Mouse (Mus musculus) right cerebral cortex, postnatal 36 days (tissue): Measurements from ENCODE around the gene Aes.

Source experiments
- DNase-seq, 2 experiments: peaks; one replicate each; pipeline ENCODE4 v3.0.0; 2022; ENCODE audit warnings: low spot score in 2 of 2, mixed read lengths in 1 of 2

The Aes gene

DNA sequence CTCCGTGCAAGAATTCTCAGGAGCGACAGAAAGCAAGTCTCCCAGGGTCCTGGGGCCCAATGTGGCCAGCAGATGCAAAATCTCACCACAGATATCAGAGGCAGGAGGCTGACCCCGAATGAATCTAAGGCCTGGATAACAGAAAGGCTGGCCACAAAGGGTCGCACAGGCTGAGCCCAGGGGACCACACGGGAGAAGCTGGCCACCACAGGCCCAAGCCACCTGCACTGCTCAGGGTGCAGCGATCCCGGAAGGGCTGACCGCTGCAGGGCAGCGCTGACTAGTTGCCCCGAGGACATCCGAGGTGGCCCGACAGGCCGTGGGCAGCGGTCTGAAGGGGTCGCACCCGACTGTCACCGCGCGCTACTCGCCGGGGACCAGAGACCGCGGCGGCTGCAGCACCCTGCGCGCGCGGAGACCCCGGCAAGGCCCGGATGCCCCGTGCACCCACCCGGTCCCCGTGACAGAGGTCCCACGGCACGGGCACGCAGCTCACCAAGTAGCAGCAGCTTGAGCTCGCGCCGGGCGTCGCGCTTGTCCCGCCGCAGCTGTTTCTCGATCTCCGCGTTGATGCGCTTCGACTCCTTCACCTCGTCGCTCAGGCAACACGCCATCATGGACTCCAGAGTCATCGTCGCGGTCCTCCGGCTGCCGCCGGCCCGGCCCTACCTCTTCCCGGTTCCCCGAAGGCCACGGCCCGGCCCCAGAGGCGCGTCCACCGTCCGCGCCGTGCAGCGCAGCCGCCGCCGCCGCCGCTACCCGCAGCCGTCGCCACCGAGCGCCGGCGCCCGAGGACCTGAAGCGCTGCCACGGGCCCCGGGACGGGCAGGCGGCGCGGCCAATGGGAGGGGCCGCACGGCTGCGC is 14.8 kb upstream of the Aes start:
- no peak for DNase-seq

- peak; percentile 98 to 99 for DNase-seq
Measured at GRCm38 (mm10) chr10:81545161-81545747, 14.0 kb upstream of the Aes start, which contains the start of gene Gna11. Gna11 (minus strand) TSS chr10:81545190.

DNA sequence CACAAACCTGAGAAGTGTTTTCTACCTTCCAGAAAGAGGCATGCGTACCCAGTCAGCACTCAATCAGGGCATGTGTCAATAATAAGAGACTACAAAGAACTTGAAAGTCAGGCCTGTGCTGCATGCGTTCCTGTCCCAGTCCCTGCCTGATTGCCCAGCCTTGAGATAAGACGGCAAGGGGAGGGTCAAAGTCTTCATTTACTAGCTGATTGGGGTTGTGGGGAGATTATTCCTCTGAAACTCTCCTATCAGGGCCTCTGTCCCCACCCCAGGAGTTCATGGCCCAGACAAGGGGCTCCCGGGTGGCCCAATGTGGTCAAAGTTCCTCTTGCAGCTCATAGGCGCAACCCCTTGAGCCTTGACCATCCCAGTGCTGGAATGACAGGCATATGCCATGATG is 13.0 kb upstream of the Aes start:
- DNase-seq, result no peak

GRCm38 (mm10) chr10:81546788-81547571 is 12.3 kb upstream of the Aes start:
- no peak for DNase-seq

GRCm38 (mm10) chr10:81548944-81549343 is 10.3 kb upstream of the Aes start:
- DNase-seq, result no peak

DNA sequence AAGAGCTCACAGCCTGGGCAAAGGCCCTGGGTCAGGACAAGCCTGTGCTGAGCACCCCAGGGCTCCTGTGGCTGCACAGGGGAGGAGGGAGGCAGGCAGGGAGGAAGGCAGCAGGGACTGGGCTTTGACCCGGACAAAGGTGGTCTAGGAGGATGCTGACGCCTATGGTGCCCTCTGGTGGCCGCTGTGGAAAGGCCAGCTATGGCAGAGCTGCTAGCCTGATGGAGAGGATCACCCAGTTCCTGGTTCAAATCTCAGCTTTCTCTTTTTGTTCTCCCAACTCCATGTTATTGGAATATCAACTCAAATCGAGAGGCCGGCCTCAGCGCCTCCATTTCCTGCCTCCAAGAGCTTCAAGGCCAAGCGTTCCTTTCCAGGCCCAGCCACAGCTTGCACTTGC is 9.0 kb upstream of the Aes start:
- DNase-seq, result no peak

DNA sequence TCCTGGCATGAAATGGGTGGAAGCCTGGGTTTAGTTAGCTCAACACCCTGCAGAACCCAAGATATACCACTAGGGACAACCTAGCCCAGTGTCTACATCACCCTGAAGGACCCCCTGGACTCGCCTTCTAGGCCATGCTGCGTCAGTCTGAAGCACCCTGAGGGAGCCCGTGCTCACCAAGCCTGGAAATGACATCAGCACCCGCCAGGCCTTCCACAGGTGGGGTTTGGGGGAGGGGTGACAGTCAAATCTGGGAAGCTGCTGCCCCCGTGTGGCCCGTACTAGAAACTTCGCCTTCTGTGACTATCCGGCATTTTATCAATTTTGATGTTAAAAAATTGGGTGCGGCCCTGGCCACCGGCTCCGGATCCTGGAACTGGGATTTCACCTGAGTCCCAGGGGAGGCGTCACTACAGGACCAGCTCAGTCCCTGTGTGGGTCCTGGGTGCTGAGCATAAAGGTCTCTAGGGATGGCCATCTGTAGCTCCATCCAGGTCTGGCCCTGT is 7.6 kb upstream of the Aes start:
- peak; percentile 78 to 80 for DNase-seq

DNA sequence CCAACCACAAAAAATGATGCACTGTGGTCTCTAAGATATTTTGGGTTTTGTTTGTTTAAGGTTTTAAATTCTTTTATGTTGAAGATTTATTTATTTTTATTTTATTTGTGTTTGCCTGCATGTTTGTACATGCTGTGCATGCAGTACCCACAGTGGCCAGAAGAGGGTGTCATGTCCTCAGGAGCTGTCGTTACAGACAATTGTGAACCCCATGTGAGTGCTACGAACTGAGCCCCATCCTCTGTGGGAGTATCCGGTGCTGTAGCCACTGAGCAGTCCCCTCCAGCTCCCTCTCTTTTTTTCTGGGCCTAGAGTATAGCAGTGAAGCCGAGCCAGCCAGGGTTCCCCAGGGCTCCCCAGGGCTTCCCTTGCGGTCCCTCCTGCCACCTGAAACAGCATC is 6.1 kb upstream of the Aes start:
- DNase-seq, result no peak

- DNase-seq, result no peak
Measured at GRCm38 (mm10) chr10:81553807-81554755, 5.2 kb upstream of the Aes start.

DNA sequence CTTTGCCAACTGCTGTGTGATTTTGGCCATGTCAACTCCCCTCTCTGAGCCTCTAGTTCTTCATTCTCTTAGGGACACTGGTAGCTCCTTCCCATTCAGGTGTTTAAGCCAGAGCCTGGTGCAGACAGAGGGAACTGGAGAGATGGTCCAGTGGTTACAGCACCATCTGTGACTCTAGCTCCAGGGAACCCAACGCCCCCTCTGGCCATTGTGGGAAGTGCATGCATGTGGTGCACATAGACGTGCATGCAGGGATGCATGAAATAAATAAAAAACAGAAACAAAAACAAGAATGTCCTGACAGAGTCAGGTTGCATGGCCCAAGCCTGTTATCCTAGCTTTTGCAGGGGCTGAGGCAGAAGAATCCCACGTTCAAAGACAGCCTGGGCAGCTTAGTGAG is 3.0 kb upstream of the Aes start:
- no peak for DNase-seq

GRCm38 (mm10) chr10:81557491-81557890 is 1.8 kb upstream of the Aes start:
- DNase-seq, result no peak

DNA sequence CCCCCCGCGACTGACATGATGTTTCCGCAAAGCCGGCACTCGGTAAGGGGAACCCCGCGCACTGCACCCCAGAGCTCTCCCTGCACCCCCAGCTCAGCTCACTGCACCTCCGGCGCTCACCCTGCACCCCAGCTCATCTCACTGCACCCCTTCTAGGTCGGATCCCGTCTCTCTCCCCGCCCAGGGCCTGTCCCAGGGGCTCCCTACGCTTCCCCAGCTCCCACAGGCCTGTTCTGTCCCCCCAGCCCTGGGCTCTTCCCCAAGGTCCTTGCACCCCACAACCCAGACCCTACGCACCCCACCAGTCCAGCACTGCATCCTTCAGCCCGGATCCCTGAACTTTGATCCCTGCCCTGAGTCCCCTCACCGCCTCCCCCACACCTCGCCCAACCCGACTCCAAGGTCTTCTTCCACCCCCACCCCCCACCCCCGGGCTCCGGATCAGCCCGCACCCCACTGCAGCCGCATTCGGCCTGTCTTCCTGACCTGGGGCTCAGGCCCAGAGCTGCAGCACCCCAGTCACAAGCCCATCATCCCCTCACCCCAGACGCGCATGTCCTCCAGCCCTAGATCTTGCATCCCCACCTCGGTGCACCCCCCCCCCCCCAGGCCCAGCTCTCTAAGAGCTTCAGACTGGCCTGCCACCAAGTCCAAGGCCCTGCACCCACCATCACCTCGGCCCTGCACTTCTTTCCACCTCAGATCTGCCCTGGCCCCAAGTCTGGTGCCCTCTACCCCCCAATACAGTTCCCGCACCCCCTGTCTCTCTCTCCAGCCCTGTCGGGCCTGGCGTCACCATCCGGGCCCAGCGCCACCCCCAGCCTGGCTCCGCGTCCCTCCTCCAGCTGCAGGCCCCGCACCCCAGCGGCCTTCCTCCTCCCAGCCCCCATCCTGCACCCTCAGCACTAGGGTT is 595 bp downstream of the Aes start:
- DNase-seq, result peak; percentile 62 to 67

DNA sequence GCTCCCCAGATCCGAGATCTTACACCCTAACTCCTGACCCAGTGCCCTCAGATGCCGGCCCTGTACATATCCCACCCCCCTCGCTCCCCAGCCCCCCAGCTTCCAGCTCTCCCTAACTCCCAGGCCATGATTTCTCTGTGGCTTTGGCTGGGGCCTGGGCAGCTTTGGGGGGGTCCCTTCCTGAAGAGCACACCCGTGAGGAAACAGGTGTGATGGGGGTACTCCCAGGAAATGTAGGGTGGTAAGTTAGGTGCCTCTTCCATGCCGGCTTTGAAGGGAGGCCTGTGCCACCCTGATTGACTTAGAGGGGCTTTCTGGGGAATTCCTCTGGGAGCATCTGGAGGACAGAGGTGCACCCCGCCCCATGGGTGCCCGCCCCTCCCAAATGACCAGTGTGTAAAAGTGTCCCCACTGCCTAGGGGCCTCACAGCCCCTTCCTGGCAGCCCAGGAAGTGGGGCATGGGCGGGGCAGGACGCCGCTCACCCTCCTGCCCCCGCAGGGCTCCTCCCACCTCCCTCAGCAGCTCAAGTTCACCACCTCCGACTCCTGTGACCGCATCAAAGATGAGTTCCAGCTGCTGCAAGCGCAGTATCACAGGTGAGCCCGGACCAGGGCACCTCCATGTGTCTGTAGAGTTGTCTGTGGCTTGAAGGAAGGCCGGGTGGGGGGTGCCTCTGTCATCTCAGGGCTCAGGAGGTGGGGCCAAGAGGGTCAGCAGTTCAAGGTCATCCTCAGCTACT is 1.6 kb downstream of the Aes start:
- DNase-seq, result no peak

- DNase-seq, result no peak
Measured at GRCm38 (mm10) chr10:81562411-81562810, 3.1 kb downstream of the Aes start.

DNA sequence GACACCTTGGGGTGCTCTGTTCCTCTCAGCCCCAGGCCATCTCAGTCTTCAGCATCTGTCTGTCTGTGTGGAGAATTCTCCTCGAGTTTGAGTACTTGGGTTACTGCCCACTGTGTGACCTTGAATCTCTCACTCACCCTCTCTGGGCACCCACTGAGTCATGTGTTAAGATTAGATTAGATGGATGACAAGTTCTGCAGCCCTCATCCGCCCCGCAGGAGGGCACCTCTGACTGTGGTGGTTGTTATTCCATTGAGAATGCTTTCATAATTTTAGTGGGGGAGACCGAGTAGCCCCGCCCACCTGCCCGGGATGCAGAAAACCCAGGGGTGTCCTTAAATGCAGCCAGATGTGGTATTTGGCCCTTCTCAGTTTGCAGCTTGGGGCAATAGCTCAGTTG is 4.2 kb downstream of the Aes start:
- DNase-seq, result no peak

DNA sequence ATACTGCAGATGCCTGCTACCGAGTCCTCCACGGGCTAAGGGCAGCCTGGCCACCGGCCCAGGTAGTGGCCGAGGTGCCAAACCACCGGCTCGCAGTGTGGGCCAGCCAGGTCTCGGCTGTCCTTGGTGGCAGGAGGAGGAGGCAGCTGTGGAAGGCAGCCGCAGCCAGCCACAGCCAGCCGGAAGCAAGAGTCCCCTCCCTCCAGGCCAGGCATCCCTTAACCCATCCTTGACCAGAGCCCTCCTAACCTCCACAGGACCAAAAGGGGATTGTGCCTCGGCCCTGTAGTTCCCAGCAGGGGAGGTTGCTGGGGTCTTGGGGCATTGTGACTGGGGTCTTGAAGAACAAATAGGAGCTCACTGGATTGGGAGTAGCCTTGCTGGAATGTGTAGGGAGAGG is 4.9 kb downstream of the Aes start:
- DNase-seq, result no peak

DNA sequence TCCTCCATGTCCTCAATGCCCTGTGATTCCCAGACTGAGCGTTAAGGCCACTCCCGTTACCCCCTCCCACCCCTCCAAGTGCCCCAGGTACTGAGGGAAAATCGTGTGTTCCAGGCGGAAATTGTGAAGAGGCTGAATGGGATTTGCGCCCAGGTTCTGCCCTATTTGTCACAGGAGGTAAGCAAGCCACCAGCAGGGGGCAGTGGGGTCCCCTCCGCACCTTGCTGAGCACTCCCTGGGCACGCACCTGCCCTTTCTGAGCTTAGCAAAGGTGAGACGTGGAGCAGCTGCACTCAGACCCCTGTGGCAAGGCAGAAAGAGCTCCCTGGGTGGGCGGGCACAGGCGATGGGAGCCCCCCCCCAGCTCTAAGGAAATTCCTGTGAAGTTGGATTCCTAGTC is 5.4 kb downstream of the Aes start:
- no peak for DNase-seq

GRCm38 (mm10) chr10:81565257-81566228 is 6.3 kb downstream of the Aes start:
- no peak for DNase-seq
